In genomic region chr11:99039782-99040181, GRCm38 (mm10) we compare ENCODE assay signal across 8 mouse cellular contexts. TPM values are rescaled to one million over a fixed set of nuclear protein-coding genes. Genes with fewer than 3 reads are reported as not detected.
DNase-seq lines count a peak whose midpoint lies in the region; ATAC-seq and TF ChIP-seq lines count a peak whose summit lies in the region.

No protein-coding gene starts in this region.

- intact Hi-C loops in heart, postnatal 25 days (cut with DNase I) = loop anchor here (1.0 to 5.0 kb wide), 5 partner anchors 27 to 117 kb away; no protein-coding TSS in a partner anchor

- no peaks in the 10 kb centered on the region for H3K36me3 ChIP-seq in forebrain, embryonic 15.5 days
- H3K36me3 ChIP-seq in neural tube, embryonic 15.5 days = no peaks in the 10 kb centered on the region

- peak overlapping the region; percentile 83 for H3K4me3 ChIP-seq in forebrain, embryonic 15.5 days
- H3K4me3 ChIP-seq in lung, adult 2 months (replicated peaks; ENCODE audit: extremely low read depth, low read depth, low read length) = peak overlapping the region; percentile 59
- H3K4me3 ChIP-seq in neural tube, embryonic 15.5 days (replicated peaks) = peak overlapping the region; percentile 65

- no peaks in the 10 kb centered on the region for H3K9me3 ChIP-seq in forebrain, embryonic 15.5 days
- no peaks in the 10 kb centered on the region for H3K9me3 ChIP-seq in neural tube, embryonic 15.5 days (replicated peaks)

- H3K9ac ChIP-seq in forebrain, embryonic 15.5 days (replicated peaks) = peak overlapping the region; percentile 90
- peak overlapping the region; percentile 77 for H3K9ac ChIP-seq in neural tube, embryonic 15.5 days (replicated peaks)

- no peak for TF ChIP-seq POLR2A in lung, adult 2 months (IDR thresholded peaks at IDR 0.05; ENCODE audit: borderline replicate concordance, extremely low read depth, low read depth, low read length)

- 1% methylated on average over 15 of the region's 15 CpGs for WGBS in forebrain, embryonic 15.5 days
- WGBS in lung, adult 2 months = under 1% methylated on average over 15 of the region's 15 CpGs
- under 1% methylated on average over 15 of the region's 15 CpGs for WGBS in neural tube, embryonic 15.5 days

- H3K4me2 ChIP-seq in forebrain, embryonic 15.5 days (replicated peaks) = peak overlapping the region; percentile 99
- peak overlapping the region; percentile 99 for H3K4me2 ChIP-seq in neural tube, embryonic 15.5 days

- H3K27ac ChIP-seq in forebrain, embryonic 15.5 days (replicated peaks) = peak overlapping the region; percentile 93
- H3K27ac ChIP-seq in neural tube, embryonic 15.5 days (replicated peaks) = peak overlapping the region; percentile 83

- TF ChIP-seq CTCF in lung, adult 2 months (IDR thresholded peaks at IDR 0.05; ENCODE audit: insufficient read depth, low read length) = peak; percentile 84

- H3K4me1 ChIP-seq in forebrain, embryonic 15.5 days = peaks cover 23% of the 10 kb centered on the region
- H3K4me1 ChIP-seq in lung, adult 2 months (ENCODE audit: control insufficient read depth, insufficient read depth, low read length) = peaks cover 11% of the 10 kb centered on the region
- H3K4me1 ChIP-seq in neural tube, embryonic 15.5 days = peaks cover 29% of the 10 kb centered on the region

- H3K27me3 ChIP-seq in forebrain, embryonic 15.5 days = no peaks in the 10 kb centered on the region
- no peaks in the 10 kb centered on the region for H3K27me3 ChIP-seq in neural tube, embryonic 15.5 days (replicated peaks)

- peak; percentile 96 for DNase-seq in ES-CJ7 (ENCODE audit: low read depth, low spot score)
- peak; percentile 49 for DNase-seq in c-Kit-positive CD71-positive TER-119-positive erythroid progenitor cells, embryonic 14.5 days (ENCODE audit: low spot score)
- peak; percentile 70 for DNase-seq in heart, postnatal 25 days (ENCODE audit: low spot score)
- peak; percentile 76 for DNase-seq in layer of hippocampus, adult 11-12 months (ENCODE audit: low spot score)
- peak; percentile 81 for DNase-seq in lung, adult 2 months
- DNase-seq in testis, postnatal 10 days (ENCODE audit: low spot score) = peak; percentile 87

- peak; percentile 85 for ATAC-seq in forebrain, embryonic 15.5 days (replicated peaks)
- ATAC-seq in neural tube, embryonic 15.5 days (ENCODE audit: low FRiP score) = peak; percentile 85

RNA-seq across cellular contexts. Expression of gene Igfbp4, which starts 1.3 kb away (rescaled TPM):
- 138 and 142 TPM in 2 replicates for polyA plus RNA-seq in forebrain, embryonic 15.5 days (2015; fragmentation: Nextera tagmentation; extraction: Ambion mirVana)
- total RNA-seq in heart, postnatal 25 days (2021) = 10 to 100 TPM; 87.8 to 99.7 TPM
- polyA plus RNA-seq in lung, adult 2 months (2012; rRNA removed) = 459 and 481 TPM in 2 replicates
- 151 and 215 TPM in 2 replicates for polyA plus RNA-seq in neural tube, embryonic 15.5 days (2015; fragmentation: Nextera tagmentation; extraction: Ambion mirVana)

RNA-seq across cellular contexts. Expression of gene Top2a, which starts 15.8 kb away (rescaled TPM):
- polyA plus RNA-seq in forebrain, embryonic 15.5 days (2015; fragmentation: Nextera tagmentation; extraction: Ambion mirVana) = 126 and 141 TPM in 2 replicates
- total RNA-seq in heart, postnatal 25 days (2021) = 1 to 10 TPM; 4.2 to 4.6 TPM
- polyA plus RNA-seq in lung, adult 2 months (2012; rRNA removed) = 0.58 and 1.4 TPM in 2 replicates
- polyA plus RNA-seq in neural tube, embryonic 15.5 days (2015; fragmentation: Nextera tagmentation; extraction: Ambion mirVana) = 25.8 and 71.2 TPM in 2 replicates

RNA-seq across cellular contexts. Expression of gene Tns4, which starts 49.3 kb away (rescaled TPM):
- polyA plus RNA-seq in forebrain, embryonic 15.5 days (2015; fragmentation: Nextera tagmentation; extraction: Ambion mirVana) = 0.09 TPM in 1 of 2 replicates, not detected in the other
- under 1 TPM; 0.18 to 0.20 TPM for total RNA-seq in heart, postnatal 25 days (2021)
- polyA plus RNA-seq in lung, adult 2 months (2012; rRNA removed) = 2.9 and 4.9 TPM in 2 replicates
- 0.09 and 0.22 TPM in 2 replicates for polyA plus RNA-seq in neural tube, embryonic 15.5 days (2015; fragmentation: Nextera tagmentation; extraction: Ambion mirVana)

RNA-seq across cellular contexts. Expression of gene Gjd3, which starts 57.0 kb away (rescaled TPM):
- polyA plus RNA-seq in forebrain, embryonic 15.5 days (2015; fragmentation: Nextera tagmentation; extraction: Ambion mirVana) = 0.62 and 0.84 TPM in 2 replicates
- total RNA-seq in heart, postnatal 25 days (2021) = 1 to 10 TPM in 1 of 2 experiments, under 1 TPM in 1; 0.52 to 1.1 TPM
- polyA plus RNA-seq in lung, adult 2 months (2012; rRNA removed) = 0.29 and 0.40 TPM in 2 replicates
- 2.2 and 3.0 TPM in 2 replicates for polyA plus RNA-seq in neural tube, embryonic 15.5 days (2015; fragmentation: Nextera tagmentation; extraction: Ambion mirVana)

Comparison
In these comparisons a context has a peak if more than half of its experiments do, and no peak if none do; other contexts are left out.
1. Peak in every context shown above with its lines: DNase-seq, ATAC-seq, H3K4me3 ChIP-seq and H3K27ac ChIP-seq.
2. RNA of gene Top2a, which starts 15.8 kb away (polyA plus RNA-seq): 126 to 141 TPM in forebrain, embryonic 15.5 days and 25.8 to 71.2 TPM in neural tube, embryonic 15.5 days; 0.58 to 1.4 TPM in lung, adult 2 months; every median in the first group is over 10 times any median in the second.